ENCODE assay signal across 25 mouse cellular contexts in the genomic region with DNA sequence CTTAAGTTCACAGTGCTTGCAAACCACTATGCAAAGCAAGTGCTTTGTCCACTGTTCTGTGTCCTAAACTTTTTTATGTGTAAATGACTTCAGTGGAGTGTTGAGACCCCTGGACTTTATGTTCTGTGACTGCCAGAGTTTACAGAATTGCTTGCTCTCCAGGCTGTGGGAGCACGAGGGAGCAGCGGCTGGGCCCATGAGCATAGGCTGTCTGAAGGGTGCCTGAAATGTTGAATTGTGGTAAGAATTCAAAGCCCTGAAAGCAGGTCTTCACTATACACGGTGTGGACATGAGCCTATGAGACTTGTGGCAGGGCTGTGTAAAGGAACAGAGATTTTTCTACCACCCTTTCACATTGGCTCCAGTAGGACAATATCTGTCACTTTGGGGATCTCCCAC. TPM values are rescaled to one million over a fixed set of nuclear protein-coding genes. Genes with fewer than 3 reads are reported as not detected.
DNase-seq lines count a peak whose midpoint lies in the region; ATAC-seq and TF ChIP-seq lines count a peak whose summit lies in the region.
"Had no signal": no experiment of that assay in that cellular context is flagged by ENCODE, and none has a peak within 500 bp of the region (broad histone marks: within the 10 kb centered on the region; RNA-seq: fewer than 3 reads in every experiment).

No protein-coding gene starts in this region.

- no peaks in the 10 kb centered on the region for H3K9me3 ChIP-seq in kidney, embryonic 14.5 days (ENCODE audit: control insufficient read depth, low read length)
- no peaks in the 10 kb centered on the region for H3K9me3 ChIP-seq in kidney, postnatal 0 days (replicated peaks; ENCODE audit: low read length)
- no peaks in the 10 kb centered on the region for H3K9me3 ChIP-seq in liver, embryonic 16.5 days (replicated peaks; ENCODE audit: control insufficient read depth, low read length)
- no peaks in the 10 kb centered on the region for H3K9me3 ChIP-seq in liver, postnatal 0 days (ENCODE audit: low read length)
- H3K9me3 ChIP-seq: forebrain, embryonic 10.5 days; forebrain, embryonic 13.5 days; G1E; hindbrain, embryonic 10.5 days; hindbrain, embryonic 13.5 days had no signal

- ATAC-seq in kidney, embryonic 14.5 days (ENCODE audit: low FRiP score, low TSS enrichment) = peak; percentile 49; the same call in 1 of the 2 replicates
- ATAC-seq in kidney, postnatal 0 days (replicated peaks; ENCODE audit: low FRiP score, low read depth) = no peak
- ATAC-seq in liver, embryonic 16.5 days (ENCODE audit: low read depth) = no peak
- no peak for ATAC-seq in liver, postnatal 0 days
- ATAC-seq: forebrain, embryonic 13.5 days; forebrain, embryonic 16.5 days; hindbrain, embryonic 16.5 days; Patski had no signal

- H3K4me1 ChIP-seq in kidney, embryonic 14.5 days (ENCODE audit: control insufficient read depth, insufficient read depth, low read length) = no peaks in the 10 kb centered on the region
- H3K4me1 ChIP-seq in kidney, postnatal 0 days (replicated peaks; ENCODE audit: insufficient read depth, low read length) = no peaks in the 10 kb centered on the region
- H3K4me1 ChIP-seq in kidney, adult 2 months (ENCODE audit: control insufficient read depth, insufficient read depth, low read length) = no peaks in the 10 kb centered on the region
- H3K4me1 ChIP-seq in liver, embryonic 16.5 days (ENCODE audit: control insufficient read depth, low read depth, low read length) = peaks cover 21% of the 10 kb centered on the region
- H3K4me1 ChIP-seq in liver, postnatal 0 days (ENCODE audit: insufficient read depth) = peaks cover 8% of the 10 kb centered on the region; the same call in 1 of the 2 replicates
- H3K4me1 ChIP-seq: forebrain, embryonic 10.5 days; forebrain, embryonic 13.5 days; hindbrain, embryonic 10.5 days; hindbrain, embryonic 13.5 days had no signal

- 55% methylated on average over 3 of the region's 3 CpGs for WGBS in kidney, embryonic 14.5 days
- WGBS in kidney, postnatal 0 days = 44% methylated on average over 3 of the region's 3 CpGs
- WGBS in kidney, adult 2 months = 54% methylated on average over 3 of the region's 3 CpGs
- 87% methylated on average over 3 of the region's 3 CpGs for WGBS in liver, embryonic 16.5 days (ENCODE audit: insufficient replicate concordance)
- 85% methylated on average over 3 of the region's 3 CpGs for WGBS in liver, postnatal 0 days (ENCODE audit: insufficient replicate concordance)

- no peak for TF ChIP-seq POLR2A in kidney, adult 2 months (IDR thresholded peaks at IDR 0.05; ENCODE audit: low read depth, low read length)

- no peaks in the 10 kb centered on the region for H3K36me3 ChIP-seq in kidney, embryonic 14.5 days (ENCODE audit: control insufficient read depth, insufficient read depth, low read length)
- no peaks in the 10 kb centered on the region for H3K36me3 ChIP-seq in kidney, postnatal 0 days (ENCODE audit: insufficient read depth, low read length)
- H3K36me3 ChIP-seq in kidney, adult 2 months (ENCODE audit: control insufficient read depth, insufficient read depth, low read length) = no peaks in the 10 kb centered on the region
- H3K36me3 ChIP-seq in liver, embryonic 16.5 days (ENCODE audit: control insufficient read depth, insufficient read depth) = 0 out of 2 replicates have a peak, but pooled peaks cover 3% of the 10 kb centered on the region
- no peaks in the 10 kb centered on the region for H3K36me3 ChIP-seq in liver, postnatal 0 days (replicated peaks; ENCODE audit: insufficient read depth, low read length)
- H3K36me3 ChIP-seq: hindbrain, embryonic 10.5 days; hindbrain, embryonic 13.5 days had no signal

- H3K27ac ChIP-seq in kidney, embryonic 14.5 days (ENCODE audit: low read depth, low read length) = 0 out of 2 replicates have a peak overlapping the region, but pooled peaks have one; percentile 19
- no peak overlapping the region for H3K27ac ChIP-seq in kidney, postnatal 0 days
- no peak overlapping the region for H3K27ac ChIP-seq in kidney, adult 2 months (ENCODE audit: insufficient read depth, low read depth, low read length)
- 0 out of 2 replicates have a peak overlapping the region, but pooled peaks have one; percentile 27 for H3K27ac ChIP-seq in liver, embryonic 16.5 days (ENCODE audit: low read length)
- no peak overlapping the region for H3K27ac ChIP-seq in liver, postnatal 0 days (ENCODE audit: low read depth)
- H3K27ac ChIP-seq: forebrain, embryonic 10.5 days; forebrain, embryonic 13.5 days; hindbrain, embryonic 10.5 days; hindbrain, embryonic 13.5 days had no signal

- no peaks in the 10 kb centered on the region for H3K27me3 ChIP-seq in kidney, embryonic 14.5 days (ENCODE audit: control insufficient read depth, insufficient read depth, low read length)
- H3K27me3 ChIP-seq in kidney, postnatal 0 days (ENCODE audit: insufficient read depth, low read length) = no peaks in the 10 kb centered on the region
- H3K27me3 ChIP-seq in kidney, adult 2 months (replicated peaks; ENCODE audit: control insufficient read depth, insufficient read depth, low read length) = no peaks in the 10 kb centered on the region
- no peaks in the 10 kb centered on the region for H3K27me3 ChIP-seq in liver, embryonic 16.5 days (ENCODE audit: control insufficient read depth, insufficient read depth, low read depth, low read length)
- H3K27me3 ChIP-seq in liver, postnatal 0 days (ENCODE audit: insufficient read depth, low read length) = no peaks in the 10 kb centered on the region
- H3K27me3 ChIP-seq: CH12.LX; forebrain, embryonic 13.5 days; hindbrain, embryonic 13.5 days; Patski had no signal

- no peak for DNase-seq in kidney, postnatal 10 days
- DNase-seq in kidney, postnatal 0 days (ENCODE audit: low spot score) = peak; percentile 12
- no peak for DNase-seq in kidney, adult 2 months
- DNase-seq in liver, postnatal 0 days = no peak
- DNase-seq: adrenal gland, postnatal 10 days; adrenal gland, postnatal 36 days; B cell, adult 2 months; cerebellum, adult 18-20 months; cerebellum, adult 9-10 months; cerebellum, postnatal 14 days; gastrocnemius, postnatal 10 days; gastrocnemius, postnatal 36 days; heart, postnatal 36 days had no signal

- no peak overlapping the region for H3K4me3 ChIP-seq in kidney, embryonic 14.5 days (ENCODE audit: low read length)
- H3K4me3 ChIP-seq in kidney, postnatal 0 days (replicated peaks; ENCODE audit: low read depth, low read length) = no peak overlapping the region
- H3K4me3 ChIP-seq in kidney, adult 2 months (ENCODE audit: insufficient read depth, low read depth, low read length) = no peak overlapping the region
- H3K4me3 ChIP-seq in liver, embryonic 16.5 days (ENCODE audit: low read depth, low read length) = no peak overlapping the region
- H3K4me3 ChIP-seq in liver, postnatal 0 days (ENCODE audit: low read depth, low read length) = no peak overlapping the region
- H3K4me3 ChIP-seq: forebrain, embryonic 10.5 days; forebrain, embryonic 13.5 days; hindbrain, embryonic 10.5 days; hindbrain, embryonic 13.5 days had no signal

- no peak for TF ChIP-seq EP300 in liver, postnatal 0 days (IDR thresholded peaks at IDR 0.05; ENCODE audit: low read depth)

- H3K9ac ChIP-seq in kidney, embryonic 14.5 days (ENCODE audit: low read depth, low read length) = no peak overlapping the region
- no peak overlapping the region for H3K9ac ChIP-seq in kidney, postnatal 0 days (ENCODE audit: low read depth, low read length)
- no peak overlapping the region for H3K9ac ChIP-seq in liver, embryonic 16.5 days (ENCODE audit: low read depth, low read length)
- H3K9ac ChIP-seq in liver, postnatal 0 days (replicated peaks) = no peak overlapping the region
- H3K9ac ChIP-seq: forebrain, embryonic 13.5 days; hindbrain, embryonic 13.5 days had no signal

- TF ChIP-seq CTCF in kidney, postnatal 0 days (IDR thresholded peaks at IDR 0.05; ENCODE audit: low read depth) = no peak
- no peak for TF ChIP-seq CTCF in kidney, adult 2 months (conservative IDR thresholded peaks at IDR 0.05; ENCODE audit: insufficient read depth, insufficient read length, low read depth, low read length)
- TF ChIP-seq CTCF in liver, postnatal 0 days (IDR thresholded peaks at IDR 0.05; ENCODE audit: low read depth) = no peak

- no peak overlapping the region for H3K4me2 ChIP-seq in kidney, embryonic 14.5 days (replicated peaks; ENCODE audit: low read depth, low read length)
- no peak overlapping the region for H3K4me2 ChIP-seq in kidney, postnatal 0 days (ENCODE audit: low read length)
- no peak overlapping the region for H3K4me2 ChIP-seq in liver, embryonic 16.5 days (ENCODE audit: low read depth, low read length)
- H3K4me2 ChIP-seq in liver, postnatal 0 days (ENCODE audit: low read depth, low read length) = no peak overlapping the region
- H3K4me2 ChIP-seq: forebrain, embryonic 13.5 days; heart, embryonic 11.5 days; hindbrain, embryonic 13.5 days had no signal

RNA-seq across cellular contexts. Expression of gene Hist1h2be, which starts 9.3 kb away (rescaled TPM):
- polyA plus RNA-seq in kidney, embryonic 14.5 days (2014; fragmentation: Nextera tagmentation; extraction: Ambion mirVana) = 2.9 and 3.1 TPM in 2 replicates
- 0.83 and 0.84 TPM in 2 replicates for polyA plus RNA-seq in kidney, postnatal 0 days (2015; fragmentation: Nextera tagmentation; extraction: Ambion mirVana)
- 1.2 TPM in 2 replicates for polyA plus RNA-seq in kidney, adult 2 months (2012; rRNA removed)
- polyA plus RNA-seq in liver, embryonic 16.5 days (2015; fragmentation: Nextera tagmentation; extraction: Ambion mirVana) = 1.9 and 2.0 TPM in 2 replicates
- polyA plus RNA-seq in liver, postnatal 0 days (2015; fragmentation: Nextera tagmentation; extraction: Ambion mirVana) = 0.49 and 0.51 TPM in 2 replicates

RNA-seq across cellular contexts. Expression of gene Hist1h1e, which starts 10.7 kb away (rescaled TPM):
- 17.6 and 20.4 TPM in 2 replicates for polyA plus RNA-seq in kidney, embryonic 14.5 days (2014; fragmentation: Nextera tagmentation; extraction: Ambion mirVana)
- 13.0 and 14.3 TPM in 2 replicates for polyA plus RNA-seq in kidney, postnatal 0 days (2015; fragmentation: Nextera tagmentation; extraction: Ambion mirVana)
- 1.2 and 1.4 TPM in 2 replicates for polyA plus RNA-seq in kidney, adult 2 months (2012; rRNA removed)
- polyA plus RNA-seq in liver, embryonic 16.5 days (2015; fragmentation: Nextera tagmentation; extraction: Ambion mirVana) = 23.6 and 27.8 TPM in 2 replicates
- 13.3 and 16.0 TPM in 2 replicates for polyA plus RNA-seq in liver, postnatal 0 days (2015; fragmentation: Nextera tagmentation; extraction: Ambion mirVana)

RNA-seq across cellular contexts. Expression of gene Hist1h4d, which starts 30.2 kb away (rescaled TPM):
- polyA plus RNA-seq in kidney, embryonic 14.5 days (2014; fragmentation: Nextera tagmentation; extraction: Ambion mirVana) = 113 and 136 TPM in 2 replicates
- polyA plus RNA-seq in kidney, postnatal 0 days (2015; fragmentation: Nextera tagmentation; extraction: Ambion mirVana) = 68.3 and 77.0 TPM in 2 replicates
- polyA plus RNA-seq in kidney, adult 2 months (2012; rRNA removed) = 3.7 and 5.4 TPM in 2 replicates
- 126 and 155 TPM in 2 replicates for polyA plus RNA-seq in liver, embryonic 16.5 days (2015; fragmentation: Nextera tagmentation; extraction: Ambion mirVana)
- 89.1 and 94.3 TPM in 2 replicates for polyA plus RNA-seq in liver, postnatal 0 days (2015; fragmentation: Nextera tagmentation; extraction: Ambion mirVana)

RNA-seq across cellular contexts. Expression of gene Hist1h3d, which starts 36.1 kb away (rescaled TPM):
- 12.0 and 14.7 TPM in 2 replicates for polyA plus RNA-seq in kidney, embryonic 14.5 days (2014; fragmentation: Nextera tagmentation; extraction: Ambion mirVana)
- polyA plus RNA-seq in kidney, postnatal 0 days (2015; fragmentation: Nextera tagmentation; extraction: Ambion mirVana) = 2.6 and 4.2 TPM in 2 replicates
- polyA plus RNA-seq in kidney, adult 2 months (2012; rRNA removed) = 0.68 and 0.88 TPM in 2 replicates
- polyA plus RNA-seq in liver, embryonic 16.5 days (2015; fragmentation: Nextera tagmentation; extraction: Ambion mirVana) = 6.6 and 7.7 TPM in 2 replicates
- polyA plus RNA-seq in liver, postnatal 0 days (2015; fragmentation: Nextera tagmentation; extraction: Ambion mirVana) = 4.7 and 5.8 TPM in 2 replicates

RNA-seq across cellular contexts. Expression of gene Hist1h2ad, which starts 37.5 kb away (rescaled TPM):
- polyA plus RNA-seq in kidney, embryonic 14.5 days (2014; fragmentation: Nextera tagmentation; extraction: Ambion mirVana) = 2.9 and 5.3 TPM in 2 replicates
- polyA plus RNA-seq in kidney, postnatal 0 days (2015; fragmentation: Nextera tagmentation; extraction: Ambion mirVana) = 0.27 and 0.76 TPM in 2 replicates
- not detected in 2 replicates for polyA plus RNA-seq in kidney, adult 2 months (2012; rRNA removed)
- polyA plus RNA-seq in liver, embryonic 16.5 days (2015; fragmentation: Nextera tagmentation; extraction: Ambion mirVana) = 2.2 and 3.8 TPM in 2 replicates
- polyA plus RNA-seq in liver, postnatal 0 days (2015; fragmentation: Nextera tagmentation; extraction: Ambion mirVana) = 2.0 and 2.6 TPM in 2 replicates

Comparison
In these comparisons a context has a peak if more than half of its experiments do, and no peak if none do; other contexts are left out.
1. H3K27ac ChIP-seq: peak in kidney, embryonic 14.5 days (single experiment) and liver, embryonic 16.5 days (single experiment); none in kidney, postnatal 0 days (single experiment), kidney, adult 2 months (single experiment) and liver, postnatal 0 days (single experiment).
2. RNA of gene Hist1h4d, which starts 30.2 kb away (polyA plus RNA-seq): 126 to 155 TPM in liver, embryonic 16.5 days, 113 to 136 TPM in kidney, embryonic 14.5 days, 89.1 to 94.3 TPM in liver, postnatal 0 days and 68.3 to 77.0 TPM in kidney, postnatal 0 days; 3.7 to 5.4 TPM in kidney, adult 2 months; every median in the first group is over 10 times any median in the second.